Mouse (Mus musculus) adrenal gland, adult 8-10 months (tissue): ENCODE data around the gene Stk11ip. TPM values are rescaled to one million over a fixed set of nuclear protein-coding genes. Genes with fewer than 3 reads are reported as not detected.
A peak's percentile ranks its signal among the peaks of the same experiment; 100 is the strongest.

Experiments used
- DNase-seq: peaks from one replicate; pipeline ENCODE4 v3.0.0; 2022
- total RNA-seq, 4 experiments: library from RNA; stranded (reverse); gene quantifications; 2 replicates each; pipeline ENCODE4 v1.2.4; 2022

The Stk11ip gene
- total RNA-seq, result 10 to 100 TPM; 19.1 to 34.9 (median 31.3) TPM

DNA sequence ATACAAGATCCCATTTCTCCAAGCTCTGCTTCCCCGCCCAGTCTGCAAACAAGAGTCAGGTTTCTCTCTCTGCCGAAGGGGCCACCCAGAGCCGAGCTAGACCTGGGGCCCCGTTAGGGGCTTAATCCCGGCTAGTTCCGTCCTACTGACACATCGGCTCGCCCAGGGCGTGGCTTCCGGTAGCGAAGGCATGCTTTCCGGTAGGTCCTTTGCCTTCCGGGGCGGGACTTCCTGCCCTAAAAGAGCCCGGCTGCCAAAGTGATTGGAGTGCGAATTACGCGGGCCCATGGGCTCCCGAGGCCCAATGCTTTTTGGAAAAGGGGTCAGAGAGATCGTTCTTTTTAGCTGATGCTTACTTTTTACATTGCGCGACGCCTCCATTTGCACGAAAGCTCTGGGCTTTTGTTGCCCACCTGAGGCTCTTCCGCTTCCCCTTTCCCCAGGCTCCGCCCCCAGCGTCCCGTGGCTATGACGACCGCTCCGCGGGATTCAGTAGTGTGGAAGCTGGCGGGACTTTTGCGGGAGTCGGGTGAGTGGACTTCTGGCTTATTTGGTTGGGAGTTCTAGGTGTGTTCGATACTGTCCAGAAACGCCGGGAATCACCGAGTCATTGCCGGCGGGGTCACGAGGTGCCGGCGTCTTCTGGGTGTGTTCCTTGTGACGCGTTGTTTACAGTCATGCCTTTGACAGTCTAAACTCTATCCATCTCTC, at the start of gene Stk11ip:
TSS of gene Stk11ip (plus strand) at position 209 of the 711 bp plus-strand sequence.
- DNase-seq, result peak; percentile 90

DNA sequence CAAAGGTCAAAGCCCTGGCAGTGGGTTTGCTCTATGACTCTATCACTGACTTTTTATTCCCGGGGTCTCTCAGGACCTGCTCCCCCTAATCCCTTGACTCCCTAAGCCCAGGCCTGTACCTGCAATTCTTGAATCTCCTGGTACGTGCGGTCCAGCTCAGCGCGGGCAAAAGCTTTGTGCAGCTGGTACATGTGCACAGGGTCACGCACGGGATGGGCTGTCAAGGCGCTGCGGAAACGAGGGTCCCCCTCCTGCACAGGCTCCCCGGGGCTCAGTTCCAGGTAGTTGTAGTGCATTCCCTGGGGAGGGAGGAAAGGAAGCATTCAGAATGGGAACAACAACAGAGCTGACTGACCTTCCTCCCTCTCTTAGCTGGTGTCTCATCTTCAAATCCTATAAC, 44.9 kb upstream of the Stk11ip start:
- DNase-seq, result no peak

DNA sequence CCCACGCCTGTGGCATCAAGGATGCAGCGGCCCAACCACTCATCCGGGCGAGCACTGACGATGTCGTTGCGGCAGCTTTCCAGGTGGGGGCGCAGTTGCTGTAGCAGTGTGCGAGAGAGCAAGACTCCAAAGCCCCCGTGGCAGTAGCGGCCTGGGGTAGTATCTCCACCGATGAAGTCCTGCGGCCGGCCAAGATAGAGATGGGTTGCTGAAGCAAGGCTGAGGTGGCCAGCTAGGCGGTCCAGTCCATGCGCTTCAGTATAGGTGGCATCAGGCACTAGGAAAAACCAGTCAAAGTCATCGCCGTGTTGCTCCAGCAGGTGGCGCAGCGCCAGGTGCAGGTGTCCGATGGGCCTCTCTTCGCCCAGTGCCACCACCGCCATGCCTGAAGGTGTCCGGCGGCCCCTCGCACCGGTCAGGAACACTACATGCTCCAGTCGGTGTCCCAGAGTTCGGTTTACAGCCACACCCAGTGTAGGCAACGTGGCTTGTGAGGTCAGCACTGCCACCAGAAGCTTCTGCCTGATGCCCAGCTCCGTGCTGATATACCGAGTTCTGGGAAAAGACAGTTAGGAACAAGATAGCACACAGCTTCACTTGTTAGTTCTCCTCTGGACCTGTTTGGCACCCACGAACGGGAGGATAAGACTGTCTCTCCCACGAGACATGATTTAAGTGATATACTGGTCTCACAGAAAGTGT, 43.9 kb upstream of the Stk11ip start:
- peak; percentile 76 for DNase-seq

DNA sequence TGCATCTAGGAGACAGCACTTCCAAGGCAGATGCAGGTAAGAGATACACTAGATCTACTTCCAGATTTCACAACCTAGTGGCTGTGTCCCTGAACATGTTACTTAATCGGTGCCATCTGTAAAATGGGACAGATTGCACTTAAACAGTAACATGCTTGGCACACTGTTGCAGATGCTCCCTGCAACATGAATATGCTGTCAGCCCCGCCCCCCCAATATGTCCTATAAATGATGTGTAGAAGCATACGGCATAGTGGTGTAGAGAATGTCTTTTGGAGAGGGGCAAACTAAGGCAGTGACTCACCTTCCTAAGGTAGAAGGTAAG, 43.4 kb upstream of the Stk11ip start:
- DNase-seq, result no peak

GRCm38 (mm10) chr1:75478497-75478896, 42.8 kb upstream of the Stk11ip start:
- peak; percentile 50 for DNase-seq

DNA sequence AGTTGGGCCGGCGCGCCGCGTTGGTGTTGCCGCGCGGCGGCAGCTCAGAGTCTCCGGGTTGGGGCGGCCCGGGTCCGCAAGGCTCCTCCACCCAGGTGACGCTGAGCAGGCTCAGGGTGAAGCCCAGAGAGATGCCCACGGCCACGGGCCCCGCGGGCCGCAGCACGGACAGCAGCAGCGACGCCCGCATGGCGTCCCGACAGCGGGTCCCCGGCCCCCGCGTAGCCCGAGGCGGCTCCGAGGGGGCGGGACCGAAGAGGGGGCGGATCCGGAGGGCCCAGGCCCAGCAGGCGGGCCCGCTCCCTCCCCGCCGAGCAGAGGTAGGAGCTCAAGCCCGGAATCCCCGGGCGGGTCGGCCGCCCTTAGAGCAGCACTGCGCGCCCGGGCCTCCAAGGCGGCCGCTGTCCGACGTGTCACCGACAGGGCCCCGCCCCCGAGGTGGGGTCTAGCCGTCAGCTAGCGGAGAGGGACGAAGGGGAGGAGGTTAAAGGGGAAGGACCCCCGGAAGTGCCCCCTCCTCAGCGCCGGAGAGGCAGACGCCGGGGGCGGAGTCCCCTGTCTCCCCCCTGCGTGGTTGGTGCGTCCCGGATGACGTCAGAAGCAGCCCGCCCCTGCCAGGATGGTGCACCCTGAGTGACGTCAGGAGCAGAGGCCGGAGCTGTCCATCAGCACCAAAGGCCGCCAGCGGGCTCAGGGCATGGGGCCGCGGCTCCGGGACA, 42.3 kb upstream of the Stk11ip start, which contains the start of the genes Chpf and Tmem198:
TSS of gene Chpf (minus strand) at position 392 of the 719 bp plus-strand sequence.
TSS of gene Tmem198 (plus strand) at position 617 of the 719 bp plus-strand sequence.
- DNase-seq, result peak; percentile 97

DNA sequence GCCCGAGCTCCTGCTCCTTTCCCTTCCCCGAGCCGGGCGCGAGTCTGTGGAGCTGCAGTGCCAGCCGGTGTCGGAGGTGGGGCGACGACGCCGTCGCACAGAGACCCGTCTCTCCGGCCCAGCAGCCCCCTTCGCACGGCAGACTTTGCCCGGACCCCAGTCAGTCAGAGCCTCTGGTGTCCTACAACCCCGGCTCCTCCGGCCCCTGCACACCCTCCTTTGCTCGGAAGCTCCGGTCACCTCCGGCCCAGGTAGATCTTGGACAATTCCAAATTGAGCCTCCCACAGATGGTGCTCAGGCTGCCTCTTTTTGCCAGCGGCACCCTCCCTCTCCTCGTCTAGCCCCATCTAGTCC, 41.7 kb upstream of the Stk11ip start:
- DNase-seq, result no peak

- DNase-seq, result no peak
Measured at GRCm38 (mm10) chr1:75480036-75480435, 41.3 kb upstream of the Stk11ip start.

- DNase-seq, result no peak
Measured at GRCm38 (mm10) chr1:75480735-75481134, 40.6 kb upstream of the Stk11ip start.

- DNase-seq, result no peak
Measured at GRCm38 (mm10) chr1:75486561-75486960, 34.8 kb upstream of the Stk11ip start.

DNA sequence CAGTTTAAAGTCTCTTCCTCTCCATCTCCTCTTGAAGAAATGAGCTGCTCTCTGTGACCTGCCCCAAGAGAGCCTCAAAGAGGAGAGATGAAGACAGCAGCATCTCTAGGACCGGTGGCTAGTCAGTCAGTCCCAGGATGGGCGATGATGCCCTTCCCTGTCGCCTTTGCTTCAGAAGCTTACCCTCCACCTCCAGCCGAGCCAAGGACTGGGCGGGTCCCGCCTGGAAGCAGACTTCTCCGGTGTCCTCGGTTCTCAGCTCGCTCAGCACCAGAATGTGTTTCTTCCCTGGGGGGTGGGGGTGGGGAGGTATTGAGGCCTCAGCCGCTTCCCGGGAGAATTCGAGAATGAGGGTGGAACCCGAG, 34.3 kb upstream of the Stk11ip start:
- DNase-seq, result no peak

- peak; percentile 78 for DNase-seq
Measured at GRCm38 (mm10) chr1:75487405-75488161, 33.7 kb upstream of the Stk11ip start.

GRCm38 (mm10) chr1:75490785-75491551, 30.4 kb upstream of the Stk11ip start:
- DNase-seq, result no peak

DNA sequence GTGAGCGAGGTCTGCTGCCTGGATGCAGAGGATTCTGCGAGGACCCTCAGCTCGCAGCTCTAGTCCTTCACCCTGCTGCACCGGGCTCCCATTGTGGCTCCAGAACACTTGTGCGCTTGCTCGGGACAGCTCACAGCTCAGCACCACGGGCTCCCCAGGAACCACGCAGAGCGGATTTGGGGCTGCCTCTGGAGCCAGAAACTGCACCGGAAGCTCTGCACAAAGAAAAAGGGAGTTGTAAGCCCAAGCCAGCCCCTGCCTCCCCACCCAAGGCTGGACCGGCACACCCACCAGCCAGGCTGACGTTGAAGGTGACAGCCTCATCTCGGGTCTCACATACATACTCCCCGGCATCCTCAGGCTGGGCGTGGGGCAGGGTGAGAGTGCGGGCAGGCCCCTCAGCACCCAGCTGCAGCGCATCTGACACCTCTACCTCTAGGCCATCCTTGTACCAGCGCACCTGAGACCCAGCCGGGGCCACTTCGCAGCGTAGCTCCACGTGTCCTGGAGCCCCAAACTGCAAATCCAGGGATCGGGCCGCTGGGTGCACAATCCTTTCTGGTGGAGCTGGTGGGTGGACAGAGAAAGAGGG, 28.7 kb upstream of the Stk11ip start:
- DNase-seq, result no peak

DNA sequence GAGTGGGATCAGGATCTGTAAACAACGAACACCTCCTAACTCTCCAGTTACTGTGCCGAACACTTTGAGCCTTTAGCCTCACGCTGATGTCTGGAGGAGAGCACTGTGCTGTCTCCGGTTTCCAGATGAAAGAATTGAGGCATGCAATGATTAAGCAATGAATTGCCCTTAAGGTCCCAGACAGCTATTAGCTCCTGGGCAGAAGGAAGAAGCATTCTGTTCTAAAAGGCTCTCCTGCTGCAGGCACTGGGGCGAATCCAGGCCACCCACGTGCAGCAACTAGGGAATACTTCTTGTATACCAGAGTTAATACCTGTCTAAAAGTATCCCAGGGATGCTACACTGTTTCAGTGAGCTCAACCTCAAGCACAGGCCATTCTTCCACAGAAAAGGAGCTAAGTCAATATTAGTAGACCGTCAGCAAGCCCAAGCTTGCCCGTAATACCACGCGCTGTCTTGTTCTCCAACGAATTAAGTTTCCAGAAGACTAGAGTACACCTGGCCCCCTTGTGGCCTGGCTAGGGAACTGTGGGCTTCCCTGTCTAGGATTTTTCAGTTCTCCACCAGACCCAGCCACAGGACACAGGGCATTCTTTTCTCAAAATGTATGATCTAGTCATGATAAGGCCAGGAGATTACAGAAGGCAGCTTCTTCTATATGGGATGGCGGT, 26.3 kb upstream of the Stk11ip start:
- no peak for DNase-seq

GRCm38 (mm10) chr1:75498897-75499296, 22.4 kb upstream of the Stk11ip start:
- DNase-seq, result no peak

GRCm38 (mm10) chr1:75499441-75499840, 21.9 kb upstream of the Stk11ip start:
- DNase-seq, result no peak

DNA sequence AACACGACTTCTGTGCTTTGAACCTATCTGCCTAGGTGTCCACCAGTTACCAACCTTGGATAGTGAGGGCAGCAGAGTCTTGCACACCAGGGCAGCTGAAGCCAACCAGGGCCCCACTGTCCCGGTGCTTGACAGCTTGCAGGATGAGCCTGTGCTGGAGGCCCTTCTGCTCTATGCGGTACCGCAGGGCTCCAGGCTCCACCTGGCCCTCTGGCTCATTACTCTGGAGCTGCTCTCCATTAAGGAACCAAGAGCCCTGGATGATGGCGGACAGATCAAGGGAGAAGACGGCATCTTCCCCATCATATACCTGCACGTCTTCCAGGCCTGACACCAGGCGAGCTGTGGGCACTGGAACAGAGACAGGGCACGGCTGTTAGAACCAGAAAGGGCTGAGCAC, 19.4 kb upstream of the Stk11ip start:
- no peak for DNase-seq

- no peak for DNase-seq
Measured at GRCm38 (mm10) chr1:75502945-75503650, 18.2 kb upstream of the Stk11ip start.

GRCm38 (mm10) chr1:75503651-75503980, 17.7 kb upstream of the Stk11ip start:
- no peak for DNase-seq
